Mouse (Mus musculus): Measurements from ENCODE around the gene Ncl.
A peak's percentile ranks its signal among the peaks of the same experiment; 100 is the strongest.
"Not testable (repeated sequence)": the region's sequence is repeated elsewhere in the genome, so short reads cannot be mapped to it uniquely, and the experiment has no call there.

Gene Ncl

GRCm38 (mm10) chr1:86360441-86360840 lies 1.2 kb upstream of the Ncl start:
- no peak for DNase-seq (ENCODE audit: low read depth in 1 of 2, low spot score in 2 of 2)

GRCm38 (mm10) chr1:86359798-86360179 lies 589 bp upstream of the Ncl start:
- no peak for DNase-seq (ENCODE audit: low read depth in 1 of 2, low spot score in 2 of 2)

GRCm38 (mm10) chr1:86358229-86358905 lies 833 bp downstream of the Ncl start:
- DNase-seq (ENCODE audit: low read depth in 1 of 2, low spot score in 2 of 2), result no peak

GRCm38 (mm10) chr1:86354186-86354585 lies 5.0 kb downstream of the Ncl start:
- no peak for DNase-seq (ENCODE audit: low read depth in 1 of 2, low spot score in 2 of 2)

GRCm38 (mm10) chr1:86350576-86350975 lies 8.6 kb downstream of the Ncl start:
- DNase-seq (ENCODE audit: low read depth in 1 of 2, low spot score in 2 of 2), result no peak

GRCm38 (mm10) chr1:86349696-86350095 lies 9.5 kb downstream of the Ncl start:
- no peak for DNase-seq (ENCODE audit: low read depth in 1 of 2, low spot score in 2 of 2)

- DNase-seq (ENCODE audit: low read depth in 1 of 2, low spot score in 2 of 2), result no peak
Observed at GRCm38 (mm10) chr1:86349201-86349600, 10.0 kb downstream of the Ncl start.

- DNase-seq (ENCODE audit: low read depth in 1 of 2, low spot score in 2 of 2), result no peak
Observed at GRCm38 (mm10) chr1:86348801-86349200, 10.4 kb downstream of the Ncl start.

GRCm38 (mm10) chr1:86348083-86348482 lies 11.1 kb downstream of the Ncl start:
- DNase-seq (ENCODE audit: low read depth in 1 of 2, low spot score in 2 of 2), result no peak

- DNase-seq (ENCODE audit: low read depth in 1 of 2, low spot score in 2 of 2), result no peak
Observed at GRCm38 (mm10) chr1:86347716-86348045, 11.5 kb downstream of the Ncl start.

GRCm38 (mm10) chr1:86346851-86347715 lies 12.1 kb downstream of the Ncl start:
- DNase-seq (ENCODE audit: low read depth in 1 of 2, low spot score in 2 of 2), result no peak

- no peak for DNase-seq (ENCODE audit: low read depth in 1 of 2, low spot score in 2 of 2)
Observed at GRCm38 (mm10) chr1:86345956-86346355, 13.2 kb downstream of the Ncl start.

- DNase-seq (ENCODE audit: low read depth in 1 of 2, low spot score in 2 of 2), result no peak
Observed at GRCm38 (mm10) chr1:86345069-86345468, 14.1 kb downstream of the Ncl start.

GRCm38 (mm10) chr1:86343969-86344861 lies 15.0 kb downstream of the Ncl start:
- DNase-seq (ENCODE audit: low read depth in 1 of 2, low spot score in 2 of 2), result peak in 1 of 2 experiments; percentile 21

GRCm38 (mm10) chr1:86343087-86343645 lies 16.0 kb downstream of the Ncl start:
- DNase-seq (ENCODE audit: low read depth in 1 of 2, low spot score in 2 of 2), result no peak

- DNase-seq (ENCODE audit: low read depth in 1 of 2, low spot score in 2 of 2), result no peak
Observed at GRCm38 (mm10) chr1:86342371-86342770, 16.8 kb downstream of the Ncl start.

GRCm38 (mm10) chr1:86341096-86341495 lies 18.1 kb downstream of the Ncl start:
- not testable (repeated sequence) for DNase-seq (ENCODE audit: low read depth in 1 of 2, low spot score in 2 of 2)

- peak; percentile 40 to 61 for DNase-seq (ENCODE audit: low read depth in 1 of 2, low spot score in 2 of 2)
Observed at GRCm38 (mm10) chr1:86339156-86339812, 19.9 kb downstream of the Ncl start.

- DNase-seq (ENCODE audit: low read depth in 1 of 2, low spot score in 2 of 2), result no peak
Observed at GRCm38 (mm10) chr1:86336330-86336729, 22.9 kb downstream of the Ncl start.

- DNase-seq (ENCODE audit: low read depth in 1 of 2, low spot score in 2 of 2), result no peak
Observed at GRCm38 (mm10) chr1:86320822-86321413, 38.3 kb downstream of the Ncl start.

Measured in monocyte, adult 2 months (primary cell).